Comparison of ENCODE assay signal across 16 mouse cellular contexts in genomic region chr1:119035301-119035700, GRCm38 (mm10). TPM values are rescaled to one million over a fixed set of nuclear protein-coding genes. Genes with fewer than 3 reads are reported as not detected.
DNase-seq lines count a peak whose midpoint lies in the region; ATAC-seq and TF ChIP-seq lines count a peak whose summit lies in the region.
"Had no signal": no experiment of that assay in that cellular context is flagged by ENCODE, and none has a peak within 500 bp of the region (broad histone marks: within the 10 kb centered on the region; RNA-seq: fewer than 3 reads in every experiment).

No protein-coding gene starts in this region.

- no peak for TF ChIP-seq CTCF in intestine, postnatal 0 days (IDR thresholded peaks at IDR 0.05; ENCODE audit: low read depth)

- no peaks in the 10 kb centered on the region for H3K27me3 ChIP-seq in intestine, embryonic 14.5 days (replicated peaks; ENCODE audit: control insufficient read depth, insufficient read depth, low read length)
- no peaks in the 10 kb centered on the region for H3K27me3 ChIP-seq in intestine, postnatal 0 days (replicated peaks; ENCODE audit: control insufficient read depth, insufficient read depth, low read length)
- no peaks in the 10 kb centered on the region for H3K27me3 ChIP-seq in embryonic facial prominence, embryonic 13.5 days
- H3K27me3 ChIP-seq: CH12.LX; liver, embryonic 15.5 days had no signal

- H3K9ac ChIP-seq in intestine, embryonic 14.5 days (ENCODE audit: low read length): peak overlapping the region; percentile 13; the same call in 1 of the 2 replicates
- H3K9ac ChIP-seq in intestine, postnatal 0 days (ENCODE audit: low read depth, low read length): no peak overlapping the region
- H3K9ac ChIP-seq in embryonic facial prominence, embryonic 13.5 days: no peak overlapping the region
- H3K9ac ChIP-seq: liver, embryonic 15.5 days had no signal

- no peak; the same call in 1 of the 2 replicates for ATAC-seq in intestine, embryonic 14.5 days (replicated peaks; ENCODE audit: low FRiP score, low TSS enrichment, low read depth)
- ATAC-seq in intestine, postnatal 0 days: no peak
- ATAC-seq in embryonic facial prominence, embryonic 13.5 days (ENCODE audit: insufficient number of reproducible peaks, insufficient read depth, low FRiP score, low TSS enrichment, low read depth): no peak

- H3K9me3 ChIP-seq in intestine, embryonic 14.5 days (ENCODE audit: control insufficient read depth, low read length): no peaks in the 10 kb centered on the region
- no peaks in the 10 kb centered on the region for H3K9me3 ChIP-seq in intestine, postnatal 0 days (ENCODE audit: control insufficient read depth)
- no peaks in the 10 kb centered on the region for H3K9me3 ChIP-seq in embryonic facial prominence, embryonic 13.5 days
- H3K9me3 ChIP-seq: liver, embryonic 15.5 days had no signal

- 32% methylated on average over 9 of the region's 9 CpGs for WGBS in intestine, embryonic 14.5 days
- 59% methylated on average over 9 of the region's 9 CpGs for WGBS in intestine, postnatal 0 days
- 19% methylated on average over 9 of the region's 9 CpGs for WGBS in embryonic facial prominence, embryonic 13.5 days

- H3K4me1 ChIP-seq in intestine, embryonic 14.5 days (replicated peaks; ENCODE audit: control insufficient read depth, insufficient read depth, low read length): peaks cover 42% of the 10 kb centered on the region
- 0 out of 2 replicates have a peak, but pooled peaks cover 5% of the 10 kb centered on the region for H3K4me1 ChIP-seq in intestine, postnatal 0 days (replicated peaks; ENCODE audit: control insufficient read depth, insufficient read depth, low read length)
- peaks cover 63% of the 10 kb centered on the region for H3K4me1 ChIP-seq in embryonic facial prominence, embryonic 13.5 days
- H3K4me1 ChIP-seq: liver, embryonic 15.5 days had no signal

- H3K36me3 ChIP-seq in intestine, embryonic 14.5 days (ENCODE audit: control insufficient read depth, insufficient read depth, low read length): no peaks in the 10 kb centered on the region
- no peaks in the 10 kb centered on the region for H3K36me3 ChIP-seq in intestine, postnatal 0 days (ENCODE audit: control insufficient read depth, insufficient read depth)
- H3K36me3 ChIP-seq in embryonic facial prominence, embryonic 13.5 days: peaks cover 25% of the 10 kb centered on the region
- H3K36me3 ChIP-seq: liver, embryonic 15.5 days had no signal

- peak overlapping the region; percentile 96 for H3K27ac ChIP-seq in intestine, embryonic 14.5 days (ENCODE audit: low read depth)
- H3K27ac ChIP-seq in intestine, postnatal 0 days (ENCODE audit: low read depth, low read length): no peak overlapping the region
- peak overlapping the region; percentile 96 for H3K27ac ChIP-seq in embryonic facial prominence, embryonic 13.5 days
- H3K27ac ChIP-seq: liver, embryonic 15.5 days had no signal

- DNase-seq in intestine, embryonic 14.5 days (ENCODE audit: low spot score): peak; percentile 67
- DNase-seq in embryo, embryonic 10.5 days (ENCODE audit: low spot score): peak; percentile 63
- DNase-seq in lung, postnatal 4 days: peak; percentile 24 to 36
- DNase-seq in ovary, postnatal 14 days (ENCODE audit: low spot score): no peak
- no peak for DNase-seq in urinary bladder, postnatal 4 days (ENCODE audit: low spot score in 2 of 2)
- no peak for DNase-seq in layer of hippocampus, postnatal 25 days (ENCODE audit: extremely low spot score in 1 of 2, low spot score in 1 of 2)
- DNase-seq: cerebellum, adult 18-20 months; gastrocnemius, adult 2 months; kidney, adult 2 months had no signal

- no peak overlapping the region for H3K4me3 ChIP-seq in intestine, embryonic 14.5 days (ENCODE audit: low read depth, low read length)
- H3K4me3 ChIP-seq in intestine, postnatal 0 days (ENCODE audit: low read depth, low read length): no peak overlapping the region
- H3K4me3 ChIP-seq in embryonic facial prominence, embryonic 13.5 days: no peak overlapping the region
- H3K4me3 ChIP-seq: erythroblast, embryonic 14.5 days; gastrocnemius, adult 2 months; liver, embryonic 15.5 days; myocyte had no signal

- H3K4me2 ChIP-seq in intestine, embryonic 14.5 days (ENCODE audit: low read length): peak overlapping the region; percentile 36
- H3K4me2 ChIP-seq in intestine, postnatal 0 days (replicated peaks; ENCODE audit: low read depth): no peak overlapping the region
- H3K4me2 ChIP-seq in embryonic facial prominence, embryonic 13.5 days: peak overlapping the region; percentile 42
- H3K4me2 ChIP-seq: heart, embryonic 11.5 days; liver, embryonic 15.5 days had no signal

RNA-seq across cellular contexts. Expression of gene Gli2, which starts 18.1 kb away (rescaled TPM):
- polyA plus RNA-seq in intestine, embryonic 14.5 days (2014; fragmentation: Nextera tagmentation; extraction: Ambion mirVana): 11.4 and 11.6 TPM in 2 replicates
- polyA plus RNA-seq in intestine, postnatal 0 days (2015; fragmentation: Nextera tagmentation; extraction: Ambion mirVana): 2.1 and 3.8 TPM in 2 replicates
- polyA plus RNA-seq in embryonic facial prominence, embryonic 13.5 days (2015; fragmentation: Nextera tagmentation; extraction: Ambion mirVana): 21.3 and 23.7 TPM in 2 replicates
- total RNA-seq in layer of hippocampus, postnatal 25 days (2021): 1 to 10 TPM; 3.4 to 4.1 TPM
- total RNA-seq: CH12.LX had no signal
- polyA plus RNA-seq: erythroblast, embryonic 14.5 days had no signal

Comparison
In these comparisons a context has a peak if more than half of its experiments do, and no peak if none do; other contexts are left out.
1. DNase-seq: peak in intestine, embryonic 14.5 days (single experiment), embryo, embryonic 10.5 days (single experiment) and lung, postnatal 4 days (2 of 2); none in ovary, postnatal 14 days (single experiment), urinary bladder, postnatal 4 days (0 of 2) and layer of hippocampus, postnatal 25 days (0 of 2).